Mouse (Mus musculus) liver, embryonic 12.5 days (tissue): ENCODE measurements around the gene Fam107b. TPM values are rescaled to one million over a fixed set of nuclear protein-coding genes. Genes with fewer than 3 reads are reported as not detected.

Experiments
- ATAC-seq: fragments of 200-750 bp; cut with Nextera tagmentation; 2 replicates; pipeline ENCODE4 v1.8.0; 2017; ENCODE audit warnings: moderate number of reproducible peaks, mild to moderate bottlenecking, moderate library complexity
- H3K27ac ChIP-seq: fragments of 300-500 bp; sonication (generic); 2 replicates; pipeline ENCODE4 v1.5.1; 2016; ENCODE audit warnings: mild to moderate bottlenecking
- H3K27me3 ChIP-seq: fragments of 300-500 bp; sonication (generic); replicated peaks from 2 replicates; pipeline ENCODE4 v1.6.1; 2016; ENCODE audit warnings: mild to moderate bottlenecking, moderate library complexity
- H3K36me3 ChIP-seq: fragments of 300-500 bp; sonication (generic); 2 replicates; pipeline ENCODE4 v1.6.1; 2016; ENCODE audit warnings: mild to moderate bottlenecking, moderate library complexity
- H3K4me1 ChIP-seq: fragments of 300-500 bp; sonication (generic); 2 replicates; pipeline ENCODE4 v1.6.1; 2016
- H3K4me2 ChIP-seq: fragments of 300-500 bp; sonication (generic); 2 replicates; pipeline ENCODE4 v1.6.1; 2016; ENCODE audit warnings: mild to moderate bottlenecking, moderate library complexity
- H3K4me3 ChIP-seq: fragments of 300-500 bp; sonication (generic); 2 replicates; pipeline ENCODE4 v1.5.1; 2016; ENCODE audit warnings: mild to moderate bottlenecking, moderate library complexity
- H3K9ac ChIP-seq: fragments of 300-500 bp; sonication (generic); 2 replicates; pipeline ENCODE4 v1.6.1; 2016; ENCODE audit warnings: mild to moderate bottlenecking, moderate library complexity
- H3K9me3 ChIP-seq: fragments of 300-500 bp; sonication (generic); replicated peaks from 2 replicates; pipeline ENCODE4 v1.6.1; 2016; ENCODE audit warnings: mild to moderate bottlenecking, moderate library complexity
- WGBS: fragments of 180-500 bp; shearing (Covaris S2); methylation state at CpG from one replicate; pipeline ENCODE4 v1.1.7; 2016; ENCODE audit not compliant: insufficient replicate concordance; 5-methylcytosine and 5-hydroxymethylcytosine counted together
- polyA plus RNA-seq: library from polyadenylated mRNA; unstranded; fragments of >200 nt; fragmentation: Nextera tagmentation; extraction: Ambion mirVana; gene quantifications from 2 replicates; pipeline ENCODE4 v1.2.1, GENCODE M21; 2016

Gene Fam107b
- polyA plus RNA-seq = 22.0 and 24.0 TPM in 2 replicates

- no peak for ATAC-seq
- Histone ChIP-seq H3K27ac (no peak within 1 kb of the TSS), H3K4me1 (no peaks in the 10 kb centered on the region), H3K9me3 (no peaks in the 10 kb centered on the region), H3K4me2 (no peak within 1 kb of the TSS), H3K9ac (no peak within 1 kb of the TSS), H3K27me3 (no peaks in the 10 kb centered on the region), H3K4me3 (no peak within 1 kb of the TSS), H3K36me3 (no peaks in the 10 kb centered on the region)
- WGBS = 69% methylated on average over 12 of the region's 12 CpGs
These were observed at the start of gene Fam107b for GRCm38 (mm10) chr2:3570186-3570585. Gene Fam107b, plus strand, starts transcription at chr2:3570488.

GRCm38 (mm10) chr2:3522558-3522957 is 47.7 kb upstream of the Fam107b start:
- Histone ChIP-seq H3K9ac (no peak overlapping the region), H3K4me1 (no peaks in the 10 kb centered on the region), H3K4me2 (no peak overlapping the region), H3K27me3 (no peaks in the 10 kb centered on the region), H3K4me3 (no peak overlapping the region), H3K9me3 (no peaks in the 10 kb centered on the region), H3K36me3 (no peaks in the 10 kb centered on the region), H3K27ac (no peak overlapping the region)
- no peak for ATAC-seq
- WGBS = 61% methylated on average over 4 of the region's 4 CpGs

DNA sequence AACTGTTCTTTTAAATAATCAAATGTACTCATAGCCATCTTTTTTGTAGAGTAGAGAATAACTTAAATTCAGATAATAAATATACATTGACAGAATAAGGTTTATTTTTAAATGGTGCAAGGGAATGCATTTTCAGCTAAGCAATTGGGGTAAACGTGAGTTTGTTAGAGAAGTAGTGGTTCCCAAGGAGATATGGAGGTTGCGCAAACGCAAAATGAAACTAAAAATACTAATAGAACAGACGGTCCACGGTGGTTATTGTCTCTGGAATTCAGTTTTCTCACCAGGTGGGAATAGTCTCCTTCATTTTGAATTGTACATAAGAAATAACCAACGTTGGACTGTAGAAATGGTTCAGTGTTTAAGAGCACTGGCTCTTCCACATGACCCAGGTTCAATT is 44.0 kb upstream of the Fam107b start:
- Histone ChIP-seq H3K4me2 (no peak overlapping the region), H3K4me3 (no peak overlapping the region), H3K27ac (no peak overlapping the region), H3K36me3 (no peaks in the 10 kb centered on the region), H3K9ac (no peak overlapping the region), H3K4me1 (no peaks in the 10 kb centered on the region), H3K9me3 (no peaks in the 10 kb centered on the region), H3K27me3 (no peaks in the 10 kb centered on the region)
- no peak for ATAC-seq
- 57% methylated on average over 6 of the region's 6 CpGs for WGBS

GRCm38 (mm10) chr2:3541307-3542079 is 28.8 kb upstream of the Fam107b start:
- WGBS = 48% methylated on average over 9 of the region's 9 CpGs
- Histone ChIP-seq H3K4me2 (no peak overlapping the region), H3K27me3 (0 out of 2 replicates have a peak, but pooled peaks cover 4% of the 10 kb centered on the region), H3K4me3 (no peak overlapping the region), H3K36me3 (no peaks in the 10 kb centered on the region), H3K27ac (no peak overlapping the region), H3K9me3 (no peaks in the 10 kb centered on the region), H3K9ac (no peak overlapping the region), H3K4me1 (peaks cover 9% of the 10 kb centered on the region)
- no peak for ATAC-seq

GRCm38 (mm10) chr2:3546055-3546454 is 24.2 kb upstream of the Fam107b start:
- no peak overlapping the region for H3K4me2 ChIP-seq
- no peak; the same call in 1 of the 2 replicates for ATAC-seq
- no peak overlapping the region for H3K27ac ChIP-seq
- no peak overlapping the region for H3K9ac ChIP-seq
- no peaks in the 10 kb centered on the region for H3K36me3 ChIP-seq
- H3K4me3 ChIP-seq = no peak overlapping the region
- WGBS = 41% methylated on average over 2 of the region's 2 CpGs
- H3K27me3 ChIP-seq = 0 out of 2 replicates have a peak, but pooled peaks cover 4% of the 10 kb centered on the region
- peaks cover 9% of the 10 kb centered on the region for H3K4me1 ChIP-seq
- H3K9me3 ChIP-seq = no peaks in the 10 kb centered on the region

DNA sequence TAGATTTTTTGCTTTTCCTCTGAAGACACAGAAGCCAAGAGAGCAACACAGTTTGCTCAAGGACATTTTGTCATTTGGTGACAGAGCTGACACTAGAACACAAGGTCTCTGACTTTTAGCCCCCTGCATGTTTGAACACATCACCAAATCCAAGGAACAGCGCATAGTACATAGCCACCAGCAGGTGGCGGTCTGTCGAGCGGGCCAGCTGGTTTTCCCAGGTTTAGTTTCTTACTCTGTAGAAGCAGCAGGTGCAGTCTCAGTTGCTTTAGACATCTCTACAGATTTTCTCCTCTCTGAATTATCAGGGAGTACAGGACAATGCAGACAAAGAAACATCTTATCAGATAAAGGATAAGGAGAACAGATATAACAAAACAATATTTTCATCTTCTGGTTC is 23.7 kb upstream of the Fam107b start:
- no peak overlapping the region for H3K9ac ChIP-seq
- 2% methylated on average over 4 of the region's 4 CpGs for WGBS
- H3K27me3 ChIP-seq = 0 out of 2 replicates have a peak, but pooled peaks cover 4% of the 10 kb centered on the region
- H3K9me3 ChIP-seq = no peaks in the 10 kb centered on the region
- H3K4me2 ChIP-seq = no peak overlapping the region
- no peak overlapping the region for H3K27ac ChIP-seq
- H3K4me1 ChIP-seq = peaks cover 9% of the 10 kb centered on the region
- no peak for ATAC-seq
- H3K36me3 ChIP-seq = no peaks in the 10 kb centered on the region
- H3K4me3 ChIP-seq = no peak overlapping the region

- no peak overlapping the region for H3K27ac ChIP-seq
- 73% methylated on average over 11 of the region's 11 CpGs for WGBS
- H3K9me3 ChIP-seq = no peaks in the 10 kb centered on the region
- H3K4me3 ChIP-seq = no peak overlapping the region
- no peak overlapping the region for H3K4me2 ChIP-seq
- H3K27me3 ChIP-seq = no peaks in the 10 kb centered on the region
- H3K4me1 ChIP-seq = no peaks in the 10 kb centered on the region
- ATAC-seq = no peak
- no peak overlapping the region for H3K9ac ChIP-seq
- no peaks in the 10 kb centered on the region for H3K36me3 ChIP-seq
These were observed 318 bp downstream of the Fam107b start for GRCm38 (mm10) chr2:3570606-3571005.

DNA sequence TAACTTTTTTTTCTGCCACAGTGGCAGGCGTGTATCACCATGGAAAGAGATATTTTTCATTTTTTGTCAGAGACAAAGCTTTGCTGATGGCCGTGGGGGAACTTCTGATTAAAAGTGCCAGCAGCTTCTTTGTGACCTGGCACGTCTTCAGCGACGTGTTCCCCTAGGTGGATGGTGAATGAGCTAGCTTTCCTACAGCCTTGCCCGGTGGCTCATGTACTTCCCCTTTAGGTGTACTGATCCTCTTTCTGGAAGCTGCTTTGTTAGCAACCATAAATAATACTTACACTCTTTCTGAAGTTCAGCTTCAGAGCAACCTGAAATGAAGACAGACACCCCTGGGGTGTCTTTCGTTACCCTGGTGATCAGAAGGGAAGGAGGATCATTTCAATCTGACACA is 3.6 kb downstream of the Fam107b start:
- ATAC-seq = no peak
- H3K4me1 ChIP-seq = no peaks in the 10 kb centered on the region
- no peaks in the 10 kb centered on the region for H3K27me3 ChIP-seq
- H3K4me3 ChIP-seq = no peak overlapping the region
- H3K4me2 ChIP-seq = no peak overlapping the region
- WGBS = 47% methylated on average over 7 of the region's 7 CpGs
- H3K27ac ChIP-seq = no peak overlapping the region
- H3K36me3 ChIP-seq = no peaks in the 10 kb centered on the region
- no peaks in the 10 kb centered on the region for H3K9me3 ChIP-seq
- H3K9ac ChIP-seq = no peak overlapping the region

DNA sequence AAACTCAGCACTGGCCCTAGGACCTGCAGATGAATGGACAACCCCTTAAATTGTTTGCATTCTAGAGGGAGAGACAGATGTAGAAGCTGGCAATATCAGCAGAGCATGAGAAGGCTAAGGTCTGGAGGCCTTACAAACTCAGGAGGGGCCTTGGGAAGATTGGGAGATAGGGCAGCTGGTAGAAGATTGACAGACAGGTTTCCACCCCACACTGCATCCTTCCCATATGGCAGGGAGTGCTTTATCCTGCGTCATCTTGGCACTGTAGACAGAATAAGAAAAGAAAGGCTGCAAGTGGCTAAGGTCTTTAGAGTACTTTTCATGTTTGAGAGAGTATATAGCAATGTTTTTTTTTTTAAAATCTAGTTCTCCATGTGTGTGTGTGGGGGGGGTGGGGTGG is 4.9 kb downstream of the Fam107b start:
- Histone ChIP-seq H3K4me2 (no peak overlapping the region), H3K27me3 (no peaks in the 10 kb centered on the region), H3K4me3 (no peak overlapping the region), H3K36me3 (no peaks in the 10 kb centered on the region), H3K4me1 (no peaks in the 10 kb centered on the region), H3K9me3 (no peaks in the 10 kb centered on the region), H3K27ac (no peak overlapping the region), H3K9ac (no peak overlapping the region)
- 76% methylated on average over 1 of the region's 1 CpGs for WGBS
- ATAC-seq = no peak

DNA sequence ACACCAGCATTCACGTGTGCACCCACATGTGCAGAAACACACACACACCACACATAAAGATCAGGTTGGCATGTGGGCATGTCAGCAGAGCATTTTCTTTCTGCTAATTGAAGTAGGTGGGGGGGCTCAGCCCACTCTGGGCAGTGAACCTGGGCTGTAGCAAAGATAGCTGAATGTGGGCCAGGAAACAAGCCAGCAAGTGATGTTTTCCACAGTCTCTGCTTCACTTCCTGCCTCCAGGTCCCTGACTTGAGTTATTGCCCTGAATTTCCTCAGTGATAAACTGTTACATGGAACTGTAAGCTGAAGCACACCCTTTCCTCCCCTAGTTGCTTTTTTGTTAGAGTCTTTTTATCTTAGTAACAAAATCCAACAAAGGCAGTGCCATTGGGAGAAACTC is 6.1 kb downstream of the Fam107b start:
- Histone ChIP-seq H3K27ac (no peak overlapping the region), H3K4me1 (no peaks in the 10 kb centered on the region), H3K4me3 (no peak overlapping the region), H3K4me2 (no peak overlapping the region), H3K27me3 (no peaks in the 10 kb centered on the region), H3K36me3 (no peaks in the 10 kb centered on the region), H3K9me3 (no peaks in the 10 kb centered on the region), H3K9ac (no peak overlapping the region)
- WGBS = 56% methylated on average over 1 of the region's 1 CpGs
- ATAC-seq = no peak

DNA sequence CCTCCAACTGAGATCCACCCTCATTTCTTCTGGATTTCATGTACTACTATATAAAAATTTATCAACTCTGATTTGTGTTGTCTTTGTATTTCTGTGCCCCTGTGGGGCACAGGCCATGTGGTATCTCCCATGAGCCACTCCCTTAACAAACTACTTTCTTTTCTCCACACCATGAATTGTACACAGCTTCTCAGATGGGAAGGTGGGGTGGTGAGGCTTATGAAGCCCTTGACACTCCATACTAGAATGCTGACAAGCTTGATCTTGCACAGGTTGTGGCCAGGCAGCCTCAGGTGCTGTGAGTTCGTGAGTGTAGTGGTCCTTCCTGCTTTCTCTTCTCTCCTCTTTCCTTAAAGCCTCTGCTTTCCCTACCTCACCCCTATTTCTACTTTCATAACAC is 6.9 kb downstream of the Fam107b start:
- ATAC-seq = no peak
- H3K27ac ChIP-seq = no peak overlapping the region
- 48% methylated on average over 1 of the region's 1 CpGs for WGBS
- H3K27me3 ChIP-seq = no peaks in the 10 kb centered on the region
- H3K9me3 ChIP-seq = no peaks in the 10 kb centered on the region
- H3K9ac ChIP-seq = no peak overlapping the region
- H3K36me3 ChIP-seq = no peaks in the 10 kb centered on the region
- H3K4me1 ChIP-seq = no peaks in the 10 kb centered on the region
- no peak overlapping the region for H3K4me2 ChIP-seq
- no peak overlapping the region for H3K4me3 ChIP-seq

GRCm38 (mm10) chr2:3578180-3578902 is 8.1 kb downstream of the Fam107b start:
- Histone ChIP-seq H3K27me3 (no peaks in the 10 kb centered on the region), H3K4me2 (no peak overlapping the region), H3K36me3 (no peaks in the 10 kb centered on the region), H3K4me3 (no peak overlapping the region), H3K27ac (no peak overlapping the region), H3K9me3 (no peaks in the 10 kb centered on the region), H3K9ac (no peak overlapping the region), H3K4me1 (no peaks in the 10 kb centered on the region)
- no peak for ATAC-seq
- WGBS = 61% methylated on average over 8 of the region's 8 CpGs
